Mouse (Mus musculus): Measurements from ENCODE around the gene Rhot2.
"Not testable (repeated sequence)": the region's sequence is repeated elsewhere in the genome, so short reads cannot be mapped to it uniquely, and the experiment has no call there.

Gene Rhot2

DNA sequence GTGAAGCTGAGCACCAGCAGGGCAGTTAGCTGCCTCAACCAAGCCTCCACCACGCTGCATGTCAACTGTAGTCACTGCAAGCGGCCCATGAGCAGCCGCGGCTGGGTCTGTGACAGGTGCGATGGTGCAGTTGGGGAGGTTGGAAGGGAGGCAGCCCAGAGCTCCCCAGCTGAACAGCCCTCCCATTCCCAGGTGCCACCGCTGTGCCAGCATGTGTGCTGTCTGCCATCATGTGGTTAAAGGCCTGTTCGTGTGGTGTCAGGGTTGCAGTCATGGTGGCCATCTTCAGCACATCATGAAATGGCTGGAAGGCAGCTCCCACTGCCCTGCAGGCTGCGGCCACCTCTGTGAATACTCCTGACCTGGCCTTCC, 16.4 kb downstream of the Rhot2 start:
- DNase-seq (ENCODE audit: low spot score in 2 of 2): no peak

DNA sequence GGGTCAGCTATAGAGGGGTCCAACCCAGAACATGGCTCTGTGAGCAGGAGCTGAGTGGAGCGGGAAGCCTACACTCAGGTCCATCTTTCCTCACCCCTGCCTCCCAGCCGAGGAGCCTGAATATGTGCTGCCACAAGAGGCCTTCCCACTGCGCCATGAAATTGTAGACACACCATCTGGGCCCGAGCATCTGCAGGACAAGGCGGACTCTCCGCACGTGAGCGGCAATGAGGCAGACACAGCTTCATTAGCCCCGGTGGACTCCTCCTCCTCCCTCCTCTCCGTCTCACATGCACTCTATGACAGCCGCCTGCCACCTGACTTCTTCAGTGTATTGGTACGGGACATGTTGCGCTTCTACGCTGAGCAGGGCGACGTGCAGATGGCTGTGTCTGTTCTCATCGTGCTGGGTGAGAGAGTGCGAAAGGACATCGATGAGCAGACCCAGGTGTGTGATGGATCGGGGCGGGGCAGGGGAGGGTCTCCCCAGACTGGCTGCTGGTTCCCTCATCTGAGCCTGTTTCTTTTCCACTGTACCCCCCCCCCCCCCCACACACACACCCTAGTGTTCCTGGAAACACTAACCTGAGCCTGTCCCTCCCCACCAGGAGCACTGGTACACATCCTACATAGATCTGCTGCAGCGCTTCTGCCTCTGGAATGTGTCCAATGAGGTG, 17.0 kb downstream of the Rhot2 start:
- no peak for DNase-seq (ENCODE audit: low spot score in 2 of 2)

DNA sequence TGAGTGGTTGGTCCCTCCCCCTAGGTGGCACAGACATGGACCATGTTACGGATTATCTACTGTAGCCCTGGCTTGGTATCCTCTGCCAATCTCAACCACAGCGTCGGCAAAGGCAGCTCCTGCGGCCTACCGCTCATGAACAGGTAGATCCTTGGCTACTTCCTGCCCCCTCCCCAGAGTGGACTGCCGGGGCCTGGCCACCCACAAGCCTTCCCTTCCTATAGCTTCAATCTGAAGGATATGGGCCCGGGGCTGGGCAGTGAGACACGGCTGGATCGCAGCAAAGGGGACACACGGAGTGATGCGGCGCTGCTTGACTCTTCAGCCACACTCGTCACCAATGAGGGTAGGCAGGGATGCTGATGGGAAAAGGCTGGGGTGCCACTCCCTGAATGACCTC, 17.6 kb downstream of the Rhot2 start:
- no peak for DNase-seq (ENCODE audit: low spot score in 2 of 2)

DNA sequence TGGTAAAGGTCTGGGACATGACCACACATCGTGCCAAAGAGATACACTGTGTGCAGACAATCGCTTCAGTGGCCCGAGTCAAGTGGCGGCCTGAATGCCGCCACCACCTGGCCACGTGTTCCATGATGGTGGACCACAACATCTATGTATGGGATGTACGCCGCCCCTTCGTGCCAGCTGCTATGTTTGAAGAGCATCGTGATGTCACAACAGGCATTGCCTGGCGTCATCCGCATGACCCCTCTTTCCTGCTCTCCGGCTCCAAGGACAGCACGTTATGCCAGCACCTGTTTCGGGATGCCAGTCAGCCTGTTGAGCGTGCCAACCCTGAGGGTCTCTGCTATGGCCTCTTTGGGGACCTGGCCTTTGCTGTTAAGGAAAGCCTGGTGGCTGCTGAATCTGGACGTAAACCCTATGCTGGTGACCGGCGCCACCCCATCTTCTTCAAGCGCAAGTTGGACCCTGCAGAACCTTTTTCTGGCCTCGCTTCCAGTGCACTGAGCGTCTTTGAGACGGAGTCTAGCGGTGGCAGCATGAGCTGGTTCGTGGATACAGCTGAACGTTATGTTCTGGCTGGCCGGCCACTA, 18.6 kb downstream of the Rhot2 start:
- no peak for DNase-seq (ENCODE audit: low spot score in 2 of 2)

DNA sequence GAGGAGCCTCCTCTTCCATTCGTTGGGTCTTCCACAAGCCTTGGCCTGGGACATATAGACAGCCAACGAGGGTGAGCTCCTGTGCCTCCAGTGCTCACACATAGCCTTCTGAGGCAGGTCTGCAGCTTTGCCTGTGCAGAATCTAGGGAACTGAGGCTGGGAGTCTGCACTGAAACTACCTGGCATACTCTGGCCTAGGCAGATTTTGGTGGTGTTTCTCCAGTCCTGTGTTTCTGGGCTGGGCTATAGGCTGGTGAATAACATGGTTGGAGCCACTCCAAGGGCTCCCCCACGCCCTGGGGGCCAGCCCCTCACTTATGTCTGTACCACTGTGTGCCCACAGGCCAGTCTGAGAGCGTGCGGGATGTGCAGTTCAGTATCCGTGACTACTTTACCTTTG, 19.3 kb downstream of the Rhot2 start:
- DNase-seq (ENCODE audit: low spot score in 2 of 2): no peak

DNA sequence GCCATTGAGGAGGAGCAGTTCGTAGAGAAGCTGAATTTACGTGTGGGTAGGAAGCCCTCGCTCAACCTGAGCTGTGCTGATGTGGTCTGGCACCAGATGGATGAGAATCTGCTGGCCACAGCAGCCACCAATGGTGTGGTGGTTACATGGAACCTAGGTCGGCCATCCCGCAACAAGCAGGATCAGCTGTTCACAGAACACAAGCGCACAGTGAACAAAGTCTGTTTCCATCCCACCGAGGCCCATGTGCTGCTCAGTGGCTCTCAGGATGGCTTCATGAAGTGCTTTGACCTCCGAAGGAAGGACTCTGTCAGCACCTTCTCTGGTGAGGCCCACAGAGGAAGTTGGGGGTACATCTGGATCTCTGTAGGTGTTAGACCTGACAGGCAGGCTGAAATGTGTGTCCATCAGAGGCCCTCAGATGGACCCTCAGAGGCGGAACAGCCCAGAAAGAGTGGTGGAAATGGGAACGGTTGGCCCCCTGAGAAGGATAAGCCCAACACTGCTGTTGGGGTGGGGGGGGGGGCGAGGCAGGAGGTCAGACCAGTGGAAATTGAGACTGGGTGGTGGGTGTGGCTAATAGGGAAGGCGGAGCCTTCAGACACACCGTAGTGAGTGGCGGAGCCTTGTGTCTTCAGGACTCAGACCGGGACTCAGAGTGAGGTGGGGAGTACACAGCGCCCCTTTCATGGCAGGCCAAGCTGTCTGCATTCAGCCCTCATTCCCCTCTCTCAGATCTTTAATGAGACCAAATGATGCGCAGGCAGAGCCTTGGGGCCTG, 20.1 kb downstream of the Rhot2 start:
- DNase-seq (ENCODE audit: low spot score in 2 of 2): no peak

DNA sequence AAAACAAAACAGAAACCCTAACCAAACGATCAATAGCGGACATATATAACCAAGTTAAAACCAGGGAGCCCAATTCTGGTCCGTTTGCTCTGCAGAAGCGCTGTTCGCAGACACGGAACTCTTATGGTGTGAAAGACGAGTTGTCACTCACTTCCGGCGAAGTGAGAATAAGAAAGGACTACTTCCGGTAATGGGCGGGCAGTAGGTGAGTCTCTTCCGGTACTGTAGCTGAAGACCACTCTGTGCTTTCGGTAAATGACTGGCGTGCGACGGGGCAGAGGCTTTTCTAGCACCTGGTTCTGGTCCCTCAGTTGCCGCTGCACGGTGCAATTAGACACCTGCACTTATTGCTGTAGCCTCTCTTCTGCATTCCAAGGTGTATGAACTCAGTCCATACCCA, 21.2 kb downstream of the Rhot2 start, which contains the start of gene Wdr24:
Wdr24 (plus strand) TSS at position 176 of the 400 bp plus-strand sequence.
- DNase-seq (ENCODE audit: low spot score in 2 of 2): peak; percentile 75 to 79

DNA sequence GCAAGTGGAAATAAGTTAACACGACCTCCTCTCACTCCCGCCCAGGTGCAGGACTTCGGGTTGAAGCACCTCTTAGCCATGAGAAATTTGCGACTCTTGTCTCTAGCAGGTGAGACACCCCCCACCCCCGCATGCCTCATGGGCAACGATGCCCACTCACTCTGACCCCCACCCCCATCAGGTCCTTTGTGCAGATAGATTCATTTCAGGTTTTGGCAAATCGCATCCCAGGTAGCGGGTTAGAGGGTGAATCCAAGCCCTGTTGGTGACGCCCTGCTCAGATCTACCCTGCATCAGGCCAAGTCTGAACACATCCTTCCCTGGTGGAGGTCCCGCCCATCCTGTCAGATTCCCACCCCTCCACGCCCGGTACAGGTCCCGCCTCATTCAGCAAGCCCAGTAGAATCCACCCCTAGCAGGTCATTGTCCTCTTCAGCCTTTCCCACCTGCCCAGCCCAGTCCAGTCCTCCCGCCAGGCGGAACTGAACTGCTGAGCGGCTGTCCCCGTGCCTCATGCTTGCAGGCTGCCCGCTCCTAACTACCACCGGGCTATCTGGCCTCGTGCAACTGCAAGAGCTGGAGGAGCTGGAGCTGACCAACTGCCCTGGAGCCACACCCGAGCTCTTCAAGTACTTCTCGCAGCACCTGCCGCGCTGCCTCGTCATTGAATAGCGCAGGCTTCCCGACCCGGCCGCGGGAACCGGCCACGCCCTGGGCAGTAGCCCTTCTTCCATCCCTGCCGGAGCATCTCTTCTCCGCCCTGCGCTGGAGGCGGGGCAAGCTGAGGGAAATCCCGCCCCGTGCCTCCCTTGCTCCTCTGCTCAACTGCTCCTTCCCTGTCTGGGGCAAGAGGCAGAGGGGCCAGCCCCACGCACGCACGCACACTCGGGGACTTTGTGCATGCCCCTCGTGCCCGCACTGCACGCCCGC, 25.5 kb downstream of the Rhot2 start:
- DNase-seq (ENCODE audit: low spot score in 2 of 2): no peak

DNA sequence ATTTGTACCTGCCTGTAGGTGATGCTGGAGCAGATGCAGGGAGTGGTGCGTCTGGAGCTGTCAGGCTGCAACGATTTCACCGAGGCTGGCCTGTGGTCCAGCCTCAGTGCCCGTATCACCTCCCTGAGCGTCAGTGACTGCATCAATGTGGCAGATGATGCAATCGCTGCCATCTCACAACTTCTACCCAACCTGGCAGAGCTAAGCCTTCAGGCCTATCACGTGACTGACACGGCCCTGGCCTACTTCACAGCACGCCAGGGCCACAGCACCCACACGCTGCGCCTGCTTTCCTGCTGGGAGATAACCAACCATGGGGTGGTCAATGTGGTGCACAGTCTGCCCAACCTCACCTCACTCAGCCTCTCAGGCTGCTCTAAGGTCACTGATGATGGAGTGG, 27.0 kb downstream of the Rhot2 start:
- DNase-seq (ENCODE audit: low spot score in 2 of 2): no peak

DNA sequence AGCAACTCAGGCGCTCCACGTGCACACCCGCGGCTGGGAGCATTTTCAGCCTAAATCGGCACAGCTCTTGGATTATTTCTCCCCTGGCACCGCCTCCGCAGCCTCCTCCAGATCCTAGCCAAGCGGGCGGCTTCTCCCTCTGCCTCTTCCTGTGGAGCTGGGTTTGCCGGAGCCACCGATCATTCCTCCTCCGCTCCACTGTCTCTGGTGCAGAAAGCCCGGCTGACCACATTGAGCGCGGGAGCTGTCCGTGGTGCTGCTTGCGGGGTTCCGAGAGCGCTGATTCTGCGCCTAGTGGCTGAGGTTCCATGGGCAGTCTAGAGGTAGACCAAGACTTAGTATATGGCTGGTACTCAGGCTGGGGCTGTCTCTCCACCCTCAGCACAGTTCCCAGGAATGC, 31.2 kb downstream of the Rhot2 start:
- peak; percentile 57 to 73 for DNase-seq (ENCODE audit: low spot score in 2 of 2)

DNA sequence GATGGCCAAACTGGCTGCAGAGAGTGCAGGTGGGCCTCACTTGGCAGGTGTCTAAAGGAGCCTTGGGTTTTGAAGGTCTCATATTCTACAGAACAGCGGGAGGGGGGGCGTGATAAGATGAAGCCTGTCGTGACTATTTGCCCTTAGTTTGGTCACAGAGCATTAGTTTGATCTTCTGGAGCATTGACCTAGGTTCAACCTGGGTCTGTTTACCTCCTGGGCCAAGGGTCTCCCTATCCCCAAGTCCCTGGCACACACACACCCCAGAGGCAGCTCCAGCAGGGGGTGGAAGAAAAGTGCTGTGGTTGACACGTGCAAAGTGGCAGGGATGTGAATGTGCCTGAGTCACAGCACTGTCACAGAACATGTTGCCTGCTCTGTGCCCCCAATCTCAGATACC, 33.8 kb downstream of the Rhot2 start:
- DNase-seq (ENCODE audit: low spot score in 2 of 2): no peak

DNA sequence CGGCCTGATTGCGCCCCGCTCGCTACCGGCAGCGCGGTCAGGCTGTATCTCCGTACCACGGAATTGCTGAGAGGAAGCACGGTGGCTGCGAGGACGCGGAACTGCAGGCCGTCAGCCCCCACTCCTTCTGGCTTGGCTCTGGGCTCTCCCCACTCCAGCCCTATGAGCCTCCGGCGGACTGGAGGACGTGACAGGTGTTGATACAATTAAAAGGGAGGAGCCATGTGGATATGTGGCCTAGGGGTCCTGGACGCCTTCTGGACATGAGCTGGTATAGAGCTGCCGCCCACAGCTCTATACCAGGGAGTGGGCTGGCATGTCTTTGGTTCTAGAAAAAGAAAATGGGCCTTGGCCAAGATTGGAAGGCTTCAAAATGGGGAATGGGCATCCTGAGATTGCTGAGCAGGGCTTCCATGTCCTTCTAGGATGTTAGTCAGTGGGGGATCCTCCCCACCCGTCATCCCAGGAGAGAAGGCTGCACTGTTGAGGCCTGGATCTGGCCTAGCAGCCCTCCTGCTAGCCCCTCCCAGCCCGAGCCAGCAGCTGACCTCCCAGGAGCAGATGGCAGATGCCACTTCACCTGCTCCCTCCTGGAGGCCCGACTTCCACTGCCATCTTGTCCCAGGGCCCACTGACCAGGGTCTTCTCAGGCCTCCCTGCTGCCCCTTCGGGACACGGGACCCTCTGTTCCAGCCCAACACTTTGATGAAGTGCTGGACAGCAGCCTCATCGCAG, 34.9 kb downstream of the Rhot2 start:
- no peak for DNase-seq (ENCODE audit: low spot score in 2 of 2)

DNA sequence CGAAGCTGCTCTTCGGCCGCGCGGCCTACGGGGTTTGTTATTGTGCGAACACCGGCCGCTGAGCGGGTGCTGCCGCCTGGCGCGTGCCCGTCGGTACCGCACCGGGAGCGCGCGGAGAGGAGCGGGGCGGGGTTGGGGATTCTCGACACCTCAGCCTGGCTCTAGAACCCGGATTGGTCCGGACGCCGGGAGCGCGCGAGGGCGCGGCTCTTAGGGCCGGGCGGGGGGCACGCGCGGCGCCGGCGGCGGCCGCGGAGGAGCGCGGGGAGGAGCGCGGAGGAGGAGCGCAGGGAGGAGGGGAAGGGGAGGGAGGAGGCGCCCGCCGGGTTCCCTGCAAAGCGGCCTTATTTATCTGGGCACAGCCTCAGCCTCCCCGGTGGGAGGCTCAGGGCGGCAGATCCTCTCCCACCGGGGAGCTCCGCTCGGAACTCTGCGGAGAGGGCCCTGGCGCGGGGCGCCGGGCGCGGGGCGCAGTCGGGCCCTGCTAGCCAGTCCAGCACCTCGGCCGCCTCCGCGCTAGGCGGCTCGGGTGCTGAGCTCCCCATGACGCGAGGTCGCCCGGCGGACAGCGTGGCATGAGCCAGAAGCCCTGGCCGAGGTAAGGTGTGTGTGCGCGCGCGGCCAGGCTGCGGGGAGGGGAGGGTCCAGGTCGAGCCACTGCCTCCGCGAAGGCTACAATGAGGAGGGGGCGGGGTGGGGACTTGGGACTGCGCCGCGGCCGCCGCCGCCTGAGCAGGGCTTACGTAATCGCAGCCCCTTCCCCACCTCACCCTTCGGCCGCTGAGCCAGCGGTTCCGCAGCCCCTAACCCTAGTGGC, 35.7 kb downstream of the Rhot2 start, which contains the start of gene Fbxl16:
Fbxl16 (plus strand) TSS at position 297 of the 817 bp plus-strand sequence.
- no peak for DNase-seq (ENCODE audit: low spot score in 2 of 2)

DNA sequence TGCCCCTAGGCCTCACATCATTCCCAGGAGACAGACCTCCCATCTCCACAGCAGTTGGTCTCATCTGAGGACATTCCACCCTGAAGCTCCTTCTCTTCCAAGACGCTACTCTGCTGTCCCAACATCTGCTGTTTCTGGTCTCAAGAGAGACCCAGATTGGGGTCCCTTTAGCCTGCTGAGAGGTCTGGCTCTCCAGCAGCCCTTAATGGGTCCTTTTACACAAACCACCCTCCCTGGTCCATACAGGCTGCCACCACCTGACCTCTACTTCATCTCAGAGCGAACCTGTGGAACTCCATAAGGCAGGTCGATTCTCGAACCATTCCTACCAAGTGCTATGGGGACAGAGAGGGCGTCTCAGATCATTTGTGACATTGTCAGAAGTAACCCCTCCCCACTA, 36.6 kb downstream of the Rhot2 start:
- DNase-seq (ENCODE audit: low spot score in 2 of 2): no peak

DNA sequence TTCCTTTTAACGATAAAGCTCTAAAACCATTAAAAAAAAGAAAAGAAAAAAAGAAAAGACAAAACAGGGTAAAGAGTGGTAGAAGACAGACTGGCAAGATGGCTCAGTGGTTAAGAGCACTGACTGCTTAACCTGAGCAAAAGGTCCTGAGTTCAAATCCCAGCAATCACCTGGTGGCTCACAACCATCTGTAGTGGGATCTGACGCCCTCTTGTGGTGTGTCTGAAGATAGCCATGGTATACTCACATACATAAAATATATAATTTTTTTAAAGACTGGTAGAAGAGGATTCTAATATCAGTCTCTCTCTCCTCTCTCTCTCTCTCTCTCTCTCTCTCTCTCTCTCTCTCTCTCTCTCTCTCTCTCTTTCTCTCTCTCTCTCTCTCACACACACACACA, 37.2 kb downstream of the Rhot2 start:
- DNase-seq (ENCODE audit: low spot score in 2 of 2): not testable (repeated sequence)

DNA sequence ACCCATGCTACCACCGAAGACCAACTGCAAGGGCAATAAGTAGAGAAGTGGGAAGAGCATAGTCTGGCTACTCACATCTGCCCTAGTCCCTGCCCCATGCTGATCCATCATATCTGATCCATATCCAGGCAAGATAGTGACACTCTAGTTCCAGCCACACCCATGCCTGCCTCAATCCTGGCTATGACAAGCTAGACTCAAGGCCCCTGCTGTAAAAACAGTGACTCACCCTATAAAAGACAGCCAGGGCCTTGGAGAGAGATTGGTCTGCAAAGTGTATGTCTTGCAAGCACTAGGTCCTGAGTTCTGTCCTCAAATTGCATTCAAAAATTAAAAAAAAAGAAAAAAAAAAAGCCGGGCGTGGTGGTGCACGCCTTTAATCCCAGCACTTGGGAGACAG, 38.1 kb downstream of the Rhot2 start:
- no peak for DNase-seq (ENCODE audit: low spot score in 2 of 2)

DNA sequence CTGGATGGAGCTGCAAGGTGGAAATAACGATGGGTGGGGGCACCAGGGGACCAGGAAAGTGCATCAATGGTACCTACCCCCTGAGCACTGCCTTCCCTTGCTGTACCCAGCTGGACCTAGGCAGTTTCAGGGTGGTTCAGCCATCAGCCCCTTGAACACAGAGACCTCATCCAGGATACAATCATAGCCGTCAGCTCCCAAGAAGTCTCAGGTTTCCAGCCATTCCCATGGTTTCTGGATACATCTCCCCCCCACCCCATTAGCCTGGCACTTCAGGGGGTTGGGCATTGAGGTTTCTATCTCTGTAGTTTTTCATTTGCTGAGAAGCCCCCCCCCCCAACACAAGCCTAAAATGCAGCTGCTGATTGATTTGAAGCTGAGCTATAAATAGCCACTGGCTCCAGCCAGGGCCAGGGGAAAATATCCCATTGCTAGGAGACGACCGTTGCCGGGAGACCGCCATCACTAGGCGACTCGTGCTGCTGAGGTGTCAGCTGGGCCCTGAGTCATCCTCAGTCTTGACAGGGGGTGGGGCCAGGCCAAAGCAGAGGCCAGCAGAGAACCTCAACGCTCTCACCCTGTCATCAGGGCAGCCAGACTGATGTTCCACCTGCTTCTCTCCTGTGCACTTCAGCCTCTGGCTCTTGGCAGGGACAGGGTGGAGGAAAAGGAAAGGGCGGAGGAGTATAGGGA, 41.7 kb downstream of the Rhot2 start:
- no peak for DNase-seq (ENCODE audit: low spot score in 2 of 2)

DNA sequence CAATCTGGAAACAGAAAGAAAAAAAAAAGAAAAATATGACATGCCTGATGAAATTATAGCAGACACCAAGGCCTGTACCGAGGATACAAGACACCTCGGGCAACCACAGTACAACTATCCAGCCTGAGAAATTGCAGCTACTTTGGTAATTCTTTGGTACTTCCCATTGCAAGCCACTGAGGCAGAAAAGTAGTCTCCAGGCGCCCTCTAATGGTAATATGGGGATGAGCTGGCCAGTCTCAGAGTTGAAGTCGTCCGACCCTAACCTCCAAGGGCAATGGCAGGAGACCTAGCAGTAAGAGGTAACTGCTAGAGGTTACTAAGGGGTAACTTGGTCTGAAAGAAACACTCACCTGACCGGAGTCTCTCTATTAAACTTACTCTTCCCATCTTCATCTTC, 43.6 kb downstream of the Rhot2 start:
- DNase-seq (ENCODE audit: low spot score in 2 of 2): peak; percentile 70 to 77

DNA sequence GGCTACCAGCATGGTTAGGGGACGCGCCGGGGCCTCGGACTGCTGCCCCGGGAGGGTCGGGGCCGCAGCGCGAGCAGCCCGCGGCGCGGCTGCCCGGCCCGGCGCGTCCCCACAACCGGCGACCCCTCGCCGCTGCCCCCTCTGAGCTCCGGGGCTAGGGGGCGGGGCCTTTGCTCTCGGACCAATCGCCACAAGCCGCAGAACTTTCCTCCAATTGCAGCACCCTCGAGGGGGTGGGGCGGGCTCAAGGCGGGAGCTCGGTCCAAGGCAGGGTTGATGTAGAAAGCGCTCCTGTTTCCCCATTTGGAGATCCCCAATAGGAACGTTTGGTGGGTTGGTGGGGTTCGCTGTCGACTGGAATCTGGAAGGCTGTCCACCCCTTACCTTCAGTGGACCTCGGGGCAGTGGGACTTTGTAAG, 47.7 kb downstream of the Rhot2 start, which contains the start of gene Metrn:
Metrn (minus strand) TSS at position 186 of the 419 bp plus-strand sequence.
- peak; percentile 69 to 75 for DNase-seq (ENCODE audit: low spot score in 2 of 2)

All from natural killer cell, adult 2 months (primary cell).